Mouse (Mus musculus): ENCODE data around the gene Pilra.

GRCm38 (mm10) chr5:137822126-137822525, 14.0 kb downstream of the Pilra start:
- TF ChIP-seq CTCF (IDR thresholded peaks at IDR 0.05; ENCODE audit: low read depth) (no peak), EP300 (IDR thresholded peaks at IDR 0.05; ENCODE audit: low read depth) (no peak)
